Mouse (Mus musculus) kidney, embryonic 14.5 days (tissue): ENCODE data around the gene Dip2c. TPM values are rescaled to one million over a fixed set of nuclear protein-coding genes. Genes with fewer than 3 reads are reported as not detected.

ENCODE experiments used
- ATAC-seq: fragments of 200-750 bp; cut with Nextera tagmentation; 2 replicates; pipeline ENCODE4 v1.8.0; 2017; ENCODE audit warnings: moderate number of reproducible peaks, mild to moderate bottlenecking, moderate TSS enrichment, moderate library complexity; ENCODE audit not compliant: low FRiP score, low TSS enrichment
- H3K27ac ChIP-seq: fragments of 300-500 bp; sonication (generic); 2 replicates; pipeline ENCODE4 v1.5.1; 2014; ENCODE audit warnings: low read depth, mild to moderate bottlenecking, low read length, moderate library complexity, mixed read lengths
- H3K27me3 ChIP-seq: fragments of 300-500 bp; sonication (generic); 2 replicates; pipeline ENCODE4 v1.6.1; 2014; ENCODE audit warnings: mild to moderate bottlenecking, low read length; ENCODE audit not compliant: control insufficient read depth, insufficient read depth
- H3K36me3 ChIP-seq: fragments of 300-500 bp; sonication (generic); 2 replicates; pipeline ENCODE4 v1.6.1; 2014; ENCODE audit warnings: low read length, mixed read lengths; ENCODE audit not compliant: control insufficient read depth, insufficient read depth
- H3K4me1 ChIP-seq: fragments of 300-500 bp; sonication (generic); 2 replicates; pipeline ENCODE4 v1.6.1; 2014; ENCODE audit warnings: low read length, mixed read lengths; ENCODE audit not compliant: control insufficient read depth, insufficient read depth
- H3K4me2 ChIP-seq: fragments of 300-500 bp; sonication (generic); replicated peaks from 2 replicates; pipeline ENCODE4 v1.6.1; 2014; ENCODE audit warnings: low read depth, mild to moderate bottlenecking, low read length
- H3K4me3 ChIP-seq: fragments of 300-500 bp; sonication (generic); 2 replicates; pipeline ENCODE4 v1.5.1; 2014; ENCODE audit warnings: mild to moderate bottlenecking, low read length
- H3K9ac ChIP-seq: fragments of 300-500 bp; sonication (generic); 2 replicates; pipeline ENCODE4 v1.6.1; 2014; ENCODE audit warnings: low read depth, mild to moderate bottlenecking, low read length, moderate library complexity
- H3K9me3 ChIP-seq: fragments of 300-500 bp; sonication (generic); 2 replicates; pipeline ENCODE4 v1.6.1; 2016; ENCODE audit warnings: low read length; ENCODE audit not compliant: control insufficient read depth
- WGBS: fragments of 180-500 bp; shearing (Covaris S2); extraction: QIAGEN DNeasy Blood & Tissue Kit; methylation state at CpG from one replicate; pipeline ENCODE4 v1.1.7; 2014; 5-methylcytosine and 5-hydroxymethylcytosine counted together
- polyA plus RNA-seq: library from polyadenylated mRNA; unstranded; fragments of >200 nt; fragmentation: Nextera tagmentation; extraction: Ambion mirVana; gene quantifications from 2 replicates; pipeline ENCODE4 v1.2.1, GENCODE M21; 2014

Dip2c gene
- polyA plus RNA-seq, 1 experiment from 2014 or later: 7.3 TPM

GRCm38 (mm10) chr13:9663593-9663992 is 387.3 kb downstream of the Dip2c start:
- ATAC-seq: no peak
- Histone ChIP-seq H3K9ac (no peak overlapping the region), H3K27me3 (no peaks in the 10 kb centered on the region), H3K36me3 (peaks cover 5% of the 10 kb centered on the region; the same call in 1 of the 2 replicates), H3K4me2 (no peak overlapping the region), H3K4me3 (no peak overlapping the region), H3K4me1 (no peaks in the 10 kb centered on the region), H3K27ac (no peak overlapping the region), H3K9me3 (no peaks in the 10 kb centered on the region)
- WGBS: 94% methylated on average over 1 of the region's 1 CpGs

GRCm38 (mm10) chr13:9667954-9668496 is 391.7 kb downstream of the Dip2c start:
- no peaks in the 10 kb centered on the region for H3K36me3 ChIP-seq
- H3K4me1 ChIP-seq: no peaks in the 10 kb centered on the region
- H3K4me2 ChIP-seq: no peak overlapping the region
- no peaks in the 10 kb centered on the region for H3K9me3 ChIP-seq
- 83% methylated on average over 7 of the region's 7 CpGs for WGBS
- no peak overlapping the region for H3K27ac ChIP-seq
- H3K27me3 ChIP-seq: no peaks in the 10 kb centered on the region
- no peak overlapping the region for H3K4me3 ChIP-seq
- ATAC-seq: no peak
- no peak overlapping the region for H3K9ac ChIP-seq

- no peak overlapping the region for H3K9ac ChIP-seq
- H3K36me3 ChIP-seq: no peaks in the 10 kb centered on the region
- no peaks in the 10 kb centered on the region for H3K9me3 ChIP-seq
- WGBS: 87% methylated on average over 5 of the region's 5 CpGs
- ATAC-seq: no peak
- no peaks in the 10 kb centered on the region for H3K27me3 ChIP-seq
- H3K4me1 ChIP-seq: no peaks in the 10 kb centered on the region
- no peak overlapping the region for H3K4me3 ChIP-seq
- no peak overlapping the region for H3K4me2 ChIP-seq
- H3K27ac ChIP-seq: no peak overlapping the region
Measured at GRCm38 (mm10) chr13:9669246-9669645, 392.9 kb downstream of the Dip2c start.

GRCm38 (mm10) chr13:9674126-9674525 is 397.8 kb downstream of the Dip2c start:
- peaks cover 3% of the 10 kb centered on the region; the same call in 1 of the 2 replicates for H3K9me3 ChIP-seq
- H3K4me3 ChIP-seq: no peak overlapping the region
- H3K4me2 ChIP-seq: no peak overlapping the region
- ATAC-seq: no peak
- H3K9ac ChIP-seq: no peak overlapping the region
- H3K36me3 ChIP-seq: no peaks in the 10 kb centered on the region
- WGBS: 95% methylated on average over 1 of the region's 1 CpGs
- H3K27me3 ChIP-seq: no peaks in the 10 kb centered on the region
- H3K4me1 ChIP-seq: no peaks in the 10 kb centered on the region
- no peak overlapping the region for H3K27ac ChIP-seq

GRCm38 (mm10) chr13:9681492-9681891 is 405.2 kb downstream of the Dip2c start:
- Histone ChIP-seq H3K4me1 (no peaks in the 10 kb centered on the region), H3K4me3 (no peak overlapping the region), H3K27ac (no peak overlapping the region), H3K9ac (no peak overlapping the region), H3K9me3 (no peaks in the 10 kb centered on the region), H3K27me3 (no peaks in the 10 kb centered on the region), H3K4me2 (no peak overlapping the region), H3K36me3 (peaks cover 33% of the 10 kb centered on the region)
- no peak for ATAC-seq
- 98% methylated on average over 3 of the region's 3 CpGs for WGBS

GRCm38 (mm10) chr13:9683280-9683679 is 407.0 kb downstream of the Dip2c start:
- peaks cover 50% of the 10 kb centered on the region for H3K36me3 ChIP-seq
- 96% methylated on average over 4 of the region's 4 CpGs for WGBS

GRCm38 (mm10) chr13:9684153-9684923 is 408.0 kb downstream of the Dip2c start:
- H3K9me3 ChIP-seq: no peaks in the 10 kb centered on the region
- H3K4me3 ChIP-seq: no peak overlapping the region
- no peak overlapping the region for H3K4me2 ChIP-seq
- H3K4me1 ChIP-seq: no peaks in the 10 kb centered on the region
- peaks cover 61% of the 10 kb centered on the region for H3K36me3 ChIP-seq
- ATAC-seq: no peak
- no peak overlapping the region for H3K9ac ChIP-seq
- no peaks in the 10 kb centered on the region for H3K27me3 ChIP-seq
- 97% methylated on average over 11 of the region's 11 CpGs for WGBS
- no peak overlapping the region for H3K27ac ChIP-seq

More at GRCm38 (mm10) chr13:9683280-9683679, 407.0 kb downstream of the Dip2c start:
- Histone ChIP-seq H3K27me3 (no peaks in the 10 kb centered on the region), H3K9me3 (no peaks in the 10 kb centered on the region), H3K9ac (no peak overlapping the region), H3K4me1 (no peaks in the 10 kb centered on the region), H3K4me2 (no peak overlapping the region), H3K4me3 (no peak overlapping the region), H3K27ac (no peak overlapping the region)
- ATAC-seq: no peak

- H3K4me3 ChIP-seq: no peak overlapping the region
- H3K27me3 ChIP-seq: no peaks in the 10 kb centered on the region
- no peaks in the 10 kb centered on the region for H3K9me3 ChIP-seq
- H3K4me1 ChIP-seq: no peaks in the 10 kb centered on the region
- H3K27ac ChIP-seq: no peak overlapping the region
- no peak overlapping the region for H3K9ac ChIP-seq
- ATAC-seq: no peak
- peaks cover 79% of the 10 kb centered on the region for H3K36me3 ChIP-seq
- no peak overlapping the region for H3K4me2 ChIP-seq
- 94% methylated on average over 7 of the region's 7 CpGs for WGBS
Measured at GRCm38 (mm10) chr13:9686261-9686660, 409.9 kb downstream of the Dip2c start.

GRCm38 (mm10) chr13:9686765-9687164 is 410.4 kb downstream of the Dip2c start:
- no peak overlapping the region for H3K4me3 ChIP-seq
- peaks cover 84% of the 10 kb centered on the region for H3K36me3 ChIP-seq
- H3K9me3 ChIP-seq: no peaks in the 10 kb centered on the region
- no peaks in the 10 kb centered on the region for H3K27me3 ChIP-seq
- WGBS: 93% methylated on average over 11 of the region's 11 CpGs
- no peaks in the 10 kb centered on the region for H3K4me1 ChIP-seq
- ATAC-seq: peak; percentile 32; the same call in 1 of the 2 replicates
- H3K27ac ChIP-seq: no peak overlapping the region
- H3K9ac ChIP-seq: no peak overlapping the region
- no peak overlapping the region for H3K4me2 ChIP-seq
